Comparison of ENCODE assay signal across 19 mouse cellular contexts in the genomic region with DNA sequence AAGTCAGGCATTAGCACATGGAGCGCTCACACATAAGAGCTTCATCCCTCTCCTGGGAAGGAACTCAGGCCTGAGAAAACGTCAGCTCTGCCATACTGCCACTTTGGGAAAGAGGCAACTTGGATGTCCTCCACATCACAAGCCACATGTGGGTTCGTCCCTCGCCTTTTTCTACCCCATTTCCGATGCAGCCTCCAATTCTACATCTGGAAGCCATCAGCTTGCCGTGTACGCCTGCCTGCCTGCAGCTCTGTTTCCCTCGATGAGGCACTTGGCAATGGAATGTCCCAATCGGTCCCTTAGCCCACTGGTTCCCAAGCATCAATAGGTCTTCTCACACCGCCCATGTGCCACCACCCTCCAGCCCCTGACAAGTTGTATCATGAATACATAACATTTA.
A peak's percentile ranks its signal among the peaks of the same experiment; 100 is the strongest.
DNase-seq lines count a peak whose midpoint lies in the region; ATAC-seq lines count a peak whose summit lies in the region.
"Had no signal": no experiment of that assay in that cellular context is flagged by ENCODE, and none has a peak within 500 bp of the region (broad histone marks: within the 10 kb centered on the region; RNA-seq: fewer than 3 reads in every experiment).

No protein-coding gene starts in this region.

- no peak for ATAC-seq in neural tube, embryonic 15.5 days (ENCODE audit: low FRiP score)
- ATAC-seq: intestine, embryonic 15.5 days had no signal

- intact Hi-C loops in gastrocnemius, postnatal 14 days (cut with DNase I; ENCODE audit: low total_unique reads): no loop called here

- WGBS in limb, embryonic 10.5 days: 34% methylated on average over 10 of the region's 10 CpGs
- WGBS in neural tube, embryonic 15.5 days: 63% methylated on average over 10 of the region's 10 CpGs
- 75% methylated on average over 10 of the region's 10 CpGs for WGBS in midbrain, embryonic 10.5 days

- peak overlapping the region; percentile 47 for H3K27ac ChIP-seq in limb, embryonic 10.5 days
- H3K27ac ChIP-seq in neural tube, embryonic 15.5 days (replicated peaks): 0 out of 2 replicates have a peak overlapping the region, but pooled peaks have one; percentile 5
- H3K27ac ChIP-seq in midbrain, embryonic 10.5 days (replicated peaks): no peak overlapping the region
- H3K27ac ChIP-seq: embryonic facial prominence, embryonic 13.5 days; heart, embryonic 13.5 days; hindbrain, embryonic 15.5 days; intestine, embryonic 15.5 days had no signal

- peaks cover 62% of the 10 kb centered on the region for H3K4me1 ChIP-seq in limb, embryonic 10.5 days
- peaks cover 39% of the 10 kb centered on the region for H3K4me1 ChIP-seq in neural tube, embryonic 15.5 days
- H3K4me1 ChIP-seq in midbrain, embryonic 10.5 days: peaks cover 36% of the 10 kb centered on the region
- H3K4me1 ChIP-seq: intestine, embryonic 15.5 days had no signal

- H3K27me3 ChIP-seq in limb, embryonic 10.5 days (ENCODE audit: low read depth, poor library complexity, severe bottlenecking): no peaks in the 10 kb centered on the region
- no peaks in the 10 kb centered on the region for H3K27me3 ChIP-seq in neural tube, embryonic 15.5 days (replicated peaks)
- H3K27me3 ChIP-seq in midbrain, embryonic 10.5 days (ENCODE audit: low read depth, poor library complexity, severe bottlenecking): no peaks in the 10 kb centered on the region
- H3K27me3 ChIP-seq: CH12.LX; embryonic facial prominence, embryonic 13.5 days; hindbrain, embryonic 15.5 days; intestine, embryonic 15.5 days had no signal

- DNase-seq in gastrocnemius, postnatal 14 days: peak; percentile 4
- no peak for DNase-seq in gastrocnemius, postnatal 25 days
- peak; percentile 23 for DNase-seq in embryo, embryonic 11.5 days (ENCODE audit: low read depth, low spot score)
- peak; percentile 67 for DNase-seq in limb, embryonic 10.5 days (ENCODE audit: low spot score)
- no peak for DNase-seq in cerebellum, adult 9-10 months
- DNase-seq in midbrain, embryonic 10.5 days (ENCODE audit: low spot score): no peak
- DNase-seq: adrenal gland, postnatal 14 days; cerebellum, postnatal 10 days; kidney, postnatal 4 days; lung, adult 18-20 months; right cerebral cortex, adult 18-20 months; thymus, postnatal 4 days had no signal

- H3K36me3 ChIP-seq in limb, embryonic 10.5 days: peaks cover 17% of the 10 kb centered on the region
- no peaks in the 10 kb centered on the region for H3K36me3 ChIP-seq in neural tube, embryonic 15.5 days
- peaks cover 3% of the 10 kb centered on the region for H3K36me3 ChIP-seq in midbrain, embryonic 10.5 days
- H3K36me3 ChIP-seq: heart, embryonic 13.5 days; hindbrain, embryonic 15.5 days; intestine, embryonic 15.5 days had no signal

- no peak overlapping the region for H3K4me2 ChIP-seq in neural tube, embryonic 15.5 days
- H3K4me2 ChIP-seq: embryonic facial prominence, embryonic 13.5 days; heart, embryonic 13.5 days; hindbrain, embryonic 15.5 days; intestine, embryonic 15.5 days had no signal

- H3K9me3 ChIP-seq in limb, embryonic 10.5 days (replicated peaks): no peaks in the 10 kb centered on the region
- H3K9me3 ChIP-seq in neural tube, embryonic 15.5 days (replicated peaks): no peaks in the 10 kb centered on the region
- no peaks in the 10 kb centered on the region for H3K9me3 ChIP-seq in midbrain, embryonic 10.5 days (replicated peaks)
- H3K9me3 ChIP-seq: embryonic facial prominence, embryonic 13.5 days; heart, embryonic 13.5 days; hindbrain, embryonic 15.5 days; intestine, embryonic 15.5 days had no signal

- no peak overlapping the region for H3K4me3 ChIP-seq in limb, embryonic 10.5 days
- H3K4me3 ChIP-seq in neural tube, embryonic 15.5 days (replicated peaks): no peak overlapping the region
- H3K4me3 ChIP-seq in midbrain, embryonic 10.5 days: no peak overlapping the region
- H3K4me3 ChIP-seq: embryonic facial prominence, embryonic 13.5 days; heart, embryonic 13.5 days; hindbrain, embryonic 15.5 days; intestine, embryonic 15.5 days; megakaryocyte, embryonic 14.5 days had no signal

- H3K9ac ChIP-seq in neural tube, embryonic 15.5 days (replicated peaks): no peak overlapping the region
- H3K9ac ChIP-seq: embryonic facial prominence, embryonic 13.5 days; heart, embryonic 13.5 days; hindbrain, embryonic 15.5 days; intestine, embryonic 15.5 days had no signal

Comparison
In these comparisons a context has a peak if more than half of its experiments do, and no peak if none do; other contexts are left out.
1. DNase-seq: peak in gastrocnemius, postnatal 14 days (single experiment), embryo, embryonic 11.5 days (single experiment) and limb, embryonic 10.5 days (single experiment); none in gastrocnemius, postnatal 25 days (single experiment), cerebellum, adult 9-10 months (single experiment) and midbrain, embryonic 10.5 days (single experiment).